Mouse (Mus musculus): ENCODE results near the gene Uba3. TPM values are rescaled to one million over a fixed set of nuclear protein-coding genes. Genes with fewer than 3 reads are reported as not detected.

The Uba3 gene
- polyA plus RNA-seq (2015; fragmentation: Nextera tagmentation; extraction: Ambion mirVana): 19.6 and 24.5 TPM in 2 replicates

DNA sequence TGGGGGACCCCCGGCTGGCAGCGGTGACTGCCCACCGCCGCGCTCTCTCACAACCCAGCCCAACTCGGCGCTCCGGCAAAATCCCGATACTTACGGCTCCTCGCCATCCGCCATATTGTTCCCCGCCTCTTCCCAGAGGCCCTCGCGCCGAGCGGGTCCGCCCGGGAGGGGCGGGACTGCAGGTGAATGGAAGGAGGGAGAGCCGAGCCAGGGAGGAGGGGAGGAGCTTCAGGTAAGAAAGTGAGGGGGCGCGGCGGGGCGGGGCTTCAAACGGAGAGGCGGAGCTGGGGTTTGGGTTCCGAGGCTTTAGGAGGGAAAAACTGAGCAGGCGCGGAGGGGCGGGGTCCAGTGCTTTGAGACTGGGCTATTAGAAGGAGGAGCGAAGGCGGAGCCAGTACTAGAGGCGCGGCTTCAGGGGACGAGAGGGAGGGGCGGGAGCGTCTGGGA, at the start of gene Uba3:
Uba3 (minus strand) TSS at position 209 of the 447 bp plus-strand sequence.
- ATAC-seq (ENCODE audit: low read depth): peak; percentile 97
- peak within 1 kb of the TSS; percentile 95 for H3K9ac ChIP-seq (ENCODE audit: low read depth, low read length)
- H3K36me3 ChIP-seq (ENCODE audit: control insufficient read depth, insufficient read depth): 0 out of 2 replicates have a peak, but pooled peaks cover 3% of the 10 kb centered on the region
- H3K27ac ChIP-seq (ENCODE audit: low read length): peak within 1 kb of the TSS; percentile 76
- H3K4me3 ChIP-seq (ENCODE audit: low read depth, low read length): peak within 1 kb of the TSS; percentile 94
- H3K4me1 ChIP-seq (ENCODE audit: control insufficient read depth, low read depth, low read length): peaks cover 34% of the 10 kb centered on the region
- H3K27me3 ChIP-seq (ENCODE audit: control insufficient read depth, insufficient read depth, low read depth, low read length): no peaks in the 10 kb centered on the region
- peak within 1 kb of the TSS; percentile 76 for H3K4me2 ChIP-seq (ENCODE audit: low read depth, low read length)
- WGBS (ENCODE audit: insufficient replicate concordance): 1% methylated on average over 35 of the region's 38 CpGs
- H3K9me3 ChIP-seq (replicated peaks; ENCODE audit: control insufficient read depth, low read length): no peaks in the 10 kb centered on the region

DNA sequence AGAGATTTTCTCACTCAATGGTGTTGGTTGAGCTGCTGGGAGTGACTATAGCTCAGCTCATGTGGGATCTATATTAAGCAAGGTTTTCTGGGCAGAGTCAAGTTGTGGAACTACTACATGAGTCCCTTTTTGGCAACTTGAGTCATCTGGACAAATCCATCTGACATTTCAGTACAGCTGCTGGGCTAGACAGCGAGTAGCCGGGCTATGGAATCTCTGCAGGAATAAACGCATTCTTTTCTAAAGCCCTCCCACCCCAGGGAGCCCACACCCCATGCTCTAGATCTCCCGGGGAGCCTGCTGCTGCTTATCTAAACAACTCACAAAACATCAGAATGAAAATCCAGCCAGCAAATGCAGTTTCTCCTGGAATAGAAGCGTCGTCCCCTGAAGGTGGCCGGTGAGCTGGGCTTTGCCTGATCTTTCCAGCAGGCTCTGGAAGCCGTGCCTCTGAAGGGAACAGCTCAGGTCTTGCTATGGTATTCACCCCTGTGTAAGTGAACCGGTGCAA, 47.3 kb upstream of the Uba3 start, which contains the start of gene Lmod3:
Lmod3 (minus strand) TSS at position 49 of the 511 bp plus-strand sequence.
- ATAC-seq (ENCODE audit: low read depth): no peak
- Histone ChIP-seq H3K9me3 (replicated peaks; ENCODE audit: control insufficient read depth, low read length) (no peaks in the 10 kb centered on the region), H3K9ac (ENCODE audit: low read depth, low read length) (no peak within 1 kb of the TSS), H3K4me3 (ENCODE audit: low read depth, low read length) (no peak within 1 kb of the TSS), H3K4me1 (ENCODE audit: control insufficient read depth, low read depth, low read length) (no peaks in the 10 kb centered on the region), H3K4me2 (ENCODE audit: low read depth, low read length) (no peak within 1 kb of the TSS), H3K27me3 (ENCODE audit: control insufficient read depth, insufficient read depth, low read depth, low read length) (no peaks in the 10 kb centered on the region), H3K27ac (ENCODE audit: low read length) (no peak within 1 kb of the TSS), H3K36me3 (ENCODE audit: control insufficient read depth, insufficient read depth) (no peaks in the 10 kb centered on the region)
- WGBS (ENCODE audit: insufficient replicate concordance): 42% methylated on average over 9 of the region's 9 CpGs

DNA sequence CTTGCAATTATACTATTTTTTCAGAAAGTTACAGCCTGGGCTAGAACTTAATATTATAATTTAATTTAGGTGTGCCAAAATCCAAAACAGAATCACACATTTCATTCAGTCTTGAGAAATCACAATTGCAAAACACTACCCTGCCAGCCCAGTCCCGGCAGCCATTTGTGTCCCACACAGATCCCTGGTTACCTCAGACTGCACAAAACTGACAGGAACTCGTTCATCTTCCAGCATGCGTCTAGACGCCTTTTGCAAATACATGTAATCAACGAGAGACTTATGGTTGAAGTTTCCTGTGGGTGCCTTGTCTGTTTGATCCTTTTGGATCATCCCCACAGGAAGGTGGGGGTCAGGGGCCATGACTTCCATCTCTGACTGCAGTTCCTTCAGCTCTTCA, 46.6 kb upstream of the Uba3 start:
- 25% methylated on average over 5 of the region's 5 CpGs for WGBS (ENCODE audit: insufficient replicate concordance)
- no peak for ATAC-seq (ENCODE audit: low read depth)

DNA sequence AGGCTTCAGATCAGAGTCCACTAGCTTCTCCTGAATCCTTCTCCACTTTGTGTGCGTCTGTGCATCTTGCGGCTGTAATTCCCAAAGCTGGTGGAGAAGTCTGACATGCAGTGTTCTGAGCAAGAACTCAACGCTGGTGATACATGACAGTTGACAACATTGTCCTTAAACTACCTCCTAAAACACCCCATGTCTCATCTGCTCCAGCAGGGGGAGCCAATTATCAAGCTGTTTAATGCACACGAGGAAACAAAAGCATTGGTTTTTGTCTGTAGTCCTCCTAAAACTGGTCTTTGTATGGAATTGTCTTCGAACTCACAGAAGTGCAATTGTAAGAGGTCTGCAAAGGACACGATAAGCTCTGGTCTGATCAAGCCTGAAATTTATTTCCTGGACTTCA, 45.5 kb upstream of the Uba3 start:
- Histone ChIP-seq H3K4me2 (ENCODE audit: low read depth, low read length) (no peak overlapping the region), H3K27me3 (ENCODE audit: control insufficient read depth, insufficient read depth, low read depth, low read length) (no peaks in the 10 kb centered on the region), H3K27ac (ENCODE audit: low read length) (no peak overlapping the region), H3K4me3 (ENCODE audit: low read depth, low read length) (no peak overlapping the region), H3K9ac (ENCODE audit: low read depth, low read length) (no peak overlapping the region), H3K9me3 (replicated peaks; ENCODE audit: control insufficient read depth, low read length) (no peaks in the 10 kb centered on the region), H3K4me1 (ENCODE audit: control insufficient read depth, low read depth, low read length) (no peaks in the 10 kb centered on the region), H3K36me3 (ENCODE audit: control insufficient read depth, insufficient read depth) (no peaks in the 10 kb centered on the region)
- WGBS (ENCODE audit: insufficient replicate concordance): 31% methylated on average over 6 of the region's 6 CpGs
- no peak for ATAC-seq (ENCODE audit: low read depth)

More for the DNA sequence above, 46.6 kb upstream of the Uba3 start:
- H3K9me3 ChIP-seq (replicated peaks; ENCODE audit: control insufficient read depth, low read length): no peaks in the 10 kb centered on the region
- H3K27ac ChIP-seq (ENCODE audit: low read length): no peak overlapping the region
- no peaks in the 10 kb centered on the region for H3K36me3 ChIP-seq (ENCODE audit: control insufficient read depth, insufficient read depth)
- H3K4me3 ChIP-seq (ENCODE audit: low read depth, low read length): no peak overlapping the region
- no peaks in the 10 kb centered on the region for H3K4me1 ChIP-seq (ENCODE audit: control insufficient read depth, low read depth, low read length)
- no peak overlapping the region for H3K4me2 ChIP-seq (ENCODE audit: low read depth, low read length)
- H3K27me3 ChIP-seq (ENCODE audit: control insufficient read depth, insufficient read depth, low read depth, low read length): no peaks in the 10 kb centered on the region
- no peak overlapping the region for H3K9ac ChIP-seq (ENCODE audit: low read depth, low read length)

- no peaks in the 10 kb centered on the region for H3K4me1 ChIP-seq (ENCODE audit: control insufficient read depth, low read depth, low read length)
Observed at GRCm38 (mm10) chr6:97245200-97245599, 39.8 kb upstream of the Uba3 start.

GRCm38 (mm10) chr6:97242522-97242921, 37.1 kb upstream of the Uba3 start:
- Histone ChIP-seq H3K9me3 (replicated peaks; ENCODE audit: control insufficient read depth, low read length) (no peaks in the 10 kb centered on the region; the same call in 1 of the 2 replicates), H3K27me3 (ENCODE audit: control insufficient read depth, insufficient read depth, low read depth, low read length) (no peaks in the 10 kb centered on the region), H3K4me2 (ENCODE audit: low read depth, low read length) (no peak overlapping the region), H3K27ac (ENCODE audit: low read length) (no peak overlapping the region), H3K4me1 (ENCODE audit: control insufficient read depth, low read depth, low read length) (no peaks in the 10 kb centered on the region), H3K9ac (ENCODE audit: low read depth, low read length) (no peak overlapping the region), H3K4me3 (ENCODE audit: low read depth, low read length) (no peak overlapping the region), H3K36me3 (ENCODE audit: control insufficient read depth, insufficient read depth) (no peaks in the 10 kb centered on the region)
- WGBS (ENCODE audit: insufficient replicate concordance): 70% methylated on average over 4 of the region's 4 CpGs
- no peak for ATAC-seq (ENCODE audit: low read depth)

More at GRCm38 (mm10) chr6:97245200-97245599, 39.8 kb upstream of the Uba3 start:
- H3K9me3 ChIP-seq (replicated peaks; ENCODE audit: control insufficient read depth, low read length): no peaks in the 10 kb centered on the region
- H3K4me2 ChIP-seq (ENCODE audit: low read depth, low read length): no peak overlapping the region
- H3K9ac ChIP-seq (ENCODE audit: low read depth, low read length): no peak overlapping the region
- ATAC-seq (ENCODE audit: low read depth): no peak
- no peak overlapping the region for H3K4me3 ChIP-seq (ENCODE audit: low read depth, low read length)
- H3K27ac ChIP-seq (ENCODE audit: low read length): no peak overlapping the region
- H3K27me3 ChIP-seq (ENCODE audit: control insufficient read depth, insufficient read depth, low read depth, low read length): no peaks in the 10 kb centered on the region
- no peaks in the 10 kb centered on the region for H3K36me3 ChIP-seq (ENCODE audit: control insufficient read depth, insufficient read depth)

GRCm38 (mm10) chr6:97240092-97240491, 34.6 kb upstream of the Uba3 start:
- Histone ChIP-seq H3K4me1 (ENCODE audit: control insufficient read depth, low read depth, low read length) (no peaks in the 10 kb centered on the region), H3K4me3 (ENCODE audit: low read depth, low read length) (no peak overlapping the region), H3K9ac (ENCODE audit: low read depth, low read length) (no peak overlapping the region), H3K27ac (ENCODE audit: low read length) (no peak overlapping the region), H3K9me3 (replicated peaks; ENCODE audit: control insufficient read depth, low read length) (no peaks in the 10 kb centered on the region; the same call in 1 of the 2 replicates), H3K36me3 (ENCODE audit: control insufficient read depth, insufficient read depth) (no peaks in the 10 kb centered on the region), H3K27me3 (ENCODE audit: control insufficient read depth, insufficient read depth, low read depth, low read length) (no peaks in the 10 kb centered on the region), H3K4me2 (ENCODE audit: low read depth, low read length) (no peak overlapping the region)
- no peak for ATAC-seq (ENCODE audit: low read depth)
- 75% methylated on average over 5 of the region's 5 CpGs for WGBS (ENCODE audit: insufficient replicate concordance)

GRCm38 (mm10) chr6:97239360-97239759, 33.9 kb upstream of the Uba3 start:
- WGBS (ENCODE audit: insufficient replicate concordance): 68% methylated on average over 6 of the region's 6 CpGs
- no peak for ATAC-seq (ENCODE audit: low read depth)
- no peak overlapping the region for H3K27ac ChIP-seq (ENCODE audit: low read length)
- H3K36me3 ChIP-seq (ENCODE audit: control insufficient read depth, insufficient read depth): no peaks in the 10 kb centered on the region
- H3K4me1 ChIP-seq (ENCODE audit: control insufficient read depth, low read depth, low read length): no peaks in the 10 kb centered on the region
- H3K9ac ChIP-seq (ENCODE audit: low read depth, low read length): no peak overlapping the region
- H3K4me2 ChIP-seq (ENCODE audit: low read depth, low read length): no peak overlapping the region
- no peak overlapping the region for H3K4me3 ChIP-seq (ENCODE audit: low read depth, low read length)
- no peaks in the 10 kb centered on the region; the same call in 1 of the 2 replicates for H3K9me3 ChIP-seq (replicated peaks; ENCODE audit: control insufficient read depth, low read length)
- no peaks in the 10 kb centered on the region for H3K27me3 ChIP-seq (ENCODE audit: control insufficient read depth, insufficient read depth, low read depth, low read length)

- H3K27me3 ChIP-seq (ENCODE audit: control insufficient read depth, insufficient read depth, low read depth, low read length): no peaks in the 10 kb centered on the region
- no peak overlapping the region for H3K9ac ChIP-seq (ENCODE audit: low read depth, low read length)
- no peaks in the 10 kb centered on the region; the same call in 1 of the 2 replicates for H3K9me3 ChIP-seq (replicated peaks; ENCODE audit: control insufficient read depth, low read length)
- H3K4me3 ChIP-seq (ENCODE audit: low read depth, low read length): no peak overlapping the region
- ATAC-seq (ENCODE audit: low read depth): no peak
- H3K4me2 ChIP-seq (ENCODE audit: low read depth, low read length): no peak overlapping the region
- H3K4me1 ChIP-seq (ENCODE audit: control insufficient read depth, low read depth, low read length): no peaks in the 10 kb centered on the region
- WGBS (ENCODE audit: insufficient replicate concordance): 87% methylated on average over 5 of the region's 5 CpGs
- no peak overlapping the region for H3K27ac ChIP-seq (ENCODE audit: low read length)
- peaks cover 8% of the 10 kb centered on the region; the same call in 1 of the 2 replicates for H3K36me3 ChIP-seq (ENCODE audit: control insufficient read depth, insufficient read depth)
Observed at GRCm38 (mm10) chr6:97236088-97236487, 30.6 kb upstream of the Uba3 start.

Measured in liver, embryonic 16.5 days (tissue).